Mouse (Mus musculus) ovary, postnatal 10 days (tissue): ENCODE results near the gene Pvalb.

Source experiments
- DNase-seq: peaks from one replicate; pipeline ENCODE4 v3.0.0; 2022; ENCODE audit warnings: low spot score

Gene Pvalb

DNA sequence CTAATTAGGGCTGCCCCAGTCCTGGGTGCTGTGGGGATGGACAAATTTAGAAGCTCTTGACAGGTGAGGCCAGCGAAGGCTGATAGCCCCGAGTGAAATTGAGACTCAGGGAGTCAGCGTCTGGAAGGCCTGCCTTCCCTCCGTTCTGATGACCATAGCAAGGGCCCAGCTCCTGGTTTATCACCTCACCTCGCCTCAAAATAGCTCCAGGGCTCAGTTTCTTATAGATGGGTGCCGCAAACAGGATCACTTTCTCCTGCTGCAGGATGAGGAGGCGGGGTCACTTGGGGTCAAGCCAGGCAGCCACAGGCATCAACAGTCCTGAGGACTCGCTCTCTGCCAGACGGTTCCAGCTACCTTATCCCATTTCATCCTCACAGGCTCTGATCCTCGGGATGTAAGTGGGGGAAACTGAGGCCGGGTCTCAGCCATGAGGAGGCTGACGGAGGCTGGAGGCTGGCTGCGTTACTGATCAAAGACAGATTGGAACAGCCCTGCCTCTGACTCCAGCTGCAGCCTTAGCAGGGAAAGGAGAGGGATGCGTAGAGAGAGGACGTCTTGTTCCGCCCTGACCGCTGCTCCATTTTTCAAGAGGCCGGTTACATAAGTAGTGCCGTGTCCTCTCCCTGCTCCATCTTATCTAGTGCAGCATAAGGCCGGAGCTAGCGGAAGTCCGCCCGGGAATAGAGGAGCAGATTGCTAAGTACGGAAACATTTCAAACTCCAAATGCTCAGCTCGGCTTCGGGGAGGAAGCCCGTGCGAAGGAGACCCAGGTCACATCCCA, 10.9 kb downstream of the Pvalb start:
- DNase-seq, result no peak

DNA sequence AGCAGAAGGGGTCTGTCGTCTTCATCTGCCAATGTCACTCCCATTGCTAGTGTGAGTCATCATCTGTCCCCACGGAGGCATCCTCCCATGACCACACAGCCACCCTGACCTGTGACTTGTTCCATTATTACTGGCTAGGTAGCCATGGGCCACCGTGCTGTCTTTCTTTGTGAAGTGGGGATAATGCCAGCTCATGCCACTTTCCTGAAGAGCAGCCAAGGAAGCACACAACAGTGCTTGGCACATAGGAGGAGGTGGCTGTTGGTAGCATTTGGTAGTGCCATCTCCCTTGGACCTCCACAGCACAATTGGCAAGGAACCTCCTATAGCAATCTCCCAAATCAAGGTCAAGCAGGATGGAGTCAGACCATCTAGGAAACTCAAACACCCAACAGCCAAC, 11.9 kb downstream of the Pvalb start:
- DNase-seq, result no peak

DNA sequence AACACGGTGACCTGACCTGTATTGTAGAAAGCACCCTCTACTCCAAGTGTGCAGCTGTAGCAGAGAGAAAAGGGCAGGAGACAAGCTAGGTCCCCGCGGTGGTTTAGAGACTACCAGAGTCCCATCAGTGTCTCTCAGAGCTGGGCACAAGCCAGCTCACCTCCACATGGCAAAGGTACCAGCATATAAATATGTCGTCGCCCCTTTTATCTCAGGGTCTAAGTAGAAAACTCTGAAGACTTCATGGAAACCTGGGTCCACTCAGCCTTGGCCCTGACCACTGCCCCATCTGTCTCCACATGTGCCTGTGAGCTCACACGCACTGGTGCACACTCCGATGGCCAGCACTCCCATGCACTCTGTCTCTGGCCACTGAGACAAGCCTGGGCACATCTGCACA, 16.6 kb downstream of the Pvalb start:
- DNase-seq, result no peak

DNA sequence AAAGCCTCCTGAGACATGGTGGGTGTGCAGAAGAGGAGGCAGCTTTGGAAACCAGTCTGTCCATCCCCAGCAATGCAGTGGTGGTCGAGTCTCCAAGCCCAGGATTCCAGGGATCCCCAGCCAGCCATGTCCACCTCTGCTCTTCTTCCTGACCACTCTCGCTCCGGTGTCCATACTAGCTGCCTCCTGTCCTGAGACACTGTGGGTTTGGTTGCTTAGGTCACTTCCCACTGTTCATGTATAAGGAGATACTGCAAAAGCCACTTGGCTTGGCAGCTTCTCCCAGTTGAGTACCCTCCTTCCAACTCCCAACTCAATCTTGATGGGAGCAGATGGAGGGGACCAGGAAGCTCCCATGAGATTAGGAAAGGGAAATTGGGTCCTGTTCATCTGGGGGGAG, 17.7 kb downstream of the Pvalb start:
- DNase-seq, result no peak

DNA sequence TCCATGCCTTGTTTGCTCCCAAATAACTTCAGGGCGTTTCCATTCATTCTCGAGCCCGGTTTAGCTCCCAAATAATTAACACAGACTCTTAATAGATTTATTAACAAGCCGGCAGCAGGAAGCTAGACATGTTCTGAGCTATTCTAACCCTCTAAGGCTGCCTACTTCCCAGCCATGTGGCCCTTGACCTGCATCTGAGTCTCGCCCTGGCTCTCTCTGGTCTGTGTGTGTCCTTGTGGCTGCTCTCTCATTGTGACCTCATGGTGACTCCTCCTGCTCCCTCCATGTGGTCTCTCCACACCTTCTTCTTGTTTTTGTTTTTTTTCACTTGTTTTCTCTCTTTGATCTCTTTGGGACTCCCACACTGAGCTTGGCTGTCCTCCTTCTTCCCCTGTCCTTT, 19.3 kb downstream of the Pvalb start:
- DNase-seq, result no peak

DNA sequence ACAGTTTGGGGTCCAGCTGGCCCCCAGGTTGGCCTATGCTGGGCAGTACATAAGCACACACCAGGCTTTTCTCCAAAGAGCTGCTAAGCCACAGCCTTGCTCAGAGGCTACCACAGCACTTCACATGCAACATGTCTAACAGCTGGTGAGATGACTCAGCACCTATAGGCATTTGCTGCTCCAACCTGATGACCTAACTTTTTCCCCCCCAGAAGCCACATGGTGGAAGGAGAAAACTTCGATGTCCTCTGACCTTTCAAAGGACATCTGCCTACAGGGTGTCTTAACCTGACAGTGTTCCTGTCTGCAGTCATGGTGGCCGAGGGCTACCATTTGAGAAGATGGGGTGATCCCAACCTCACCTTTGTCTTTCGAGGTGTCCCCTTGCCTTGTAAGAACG, 20.6 kb downstream of the Pvalb start:
- no peak for DNase-seq

DNA sequence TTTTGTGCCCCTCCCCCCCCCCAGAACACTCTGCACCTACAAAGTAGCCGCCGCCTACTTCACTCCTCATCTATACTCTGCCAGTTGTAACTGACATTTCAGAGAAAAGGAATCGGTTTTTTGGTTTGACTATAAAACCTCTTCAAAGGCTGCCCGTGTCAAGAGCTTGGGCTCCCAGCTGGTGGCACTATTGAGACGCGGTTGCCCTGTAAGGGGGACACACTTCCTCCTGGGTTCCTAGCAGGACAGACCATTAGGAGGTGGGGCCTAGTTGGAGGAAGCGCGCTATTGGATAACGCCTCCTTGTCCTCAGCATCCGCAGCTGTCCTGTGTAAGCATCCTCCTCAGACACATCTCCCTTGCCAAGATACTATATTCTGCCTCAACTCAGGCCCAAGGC, 21.3 kb downstream of the Pvalb start:
- DNase-seq, result no peak

DNA sequence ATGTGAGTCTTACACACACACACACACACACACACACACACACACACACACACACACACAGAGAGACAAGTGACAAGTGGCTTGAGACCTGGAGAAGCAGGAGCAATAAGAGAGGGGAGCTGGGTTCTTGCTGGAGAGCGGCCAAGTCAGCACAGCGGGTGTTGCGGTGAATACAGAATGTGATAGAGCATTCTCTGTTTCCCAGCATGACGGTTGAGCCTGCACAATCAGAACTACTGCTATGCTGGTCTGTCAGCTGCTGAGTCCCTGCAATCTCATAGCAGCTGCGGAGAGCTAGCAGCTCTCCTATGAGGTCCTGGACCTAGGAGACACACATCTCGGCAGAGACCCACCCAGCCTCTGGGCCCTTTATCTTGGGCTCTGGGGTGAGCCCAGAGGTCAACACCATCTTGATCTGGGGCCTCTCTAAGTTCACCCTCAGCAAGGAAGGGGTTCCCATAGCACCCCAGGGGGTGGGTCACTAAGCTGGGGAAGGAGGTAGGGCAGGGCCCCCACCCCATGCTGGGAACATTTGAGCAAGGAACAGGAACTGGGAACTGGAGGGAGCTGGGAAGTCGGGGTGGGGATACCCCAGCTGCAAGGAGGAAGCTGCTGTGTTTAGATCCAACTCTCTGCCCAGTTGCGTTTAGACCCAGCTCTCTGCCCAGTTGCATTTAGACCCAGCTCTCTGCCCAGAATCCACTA, 24.3 kb downstream of the Pvalb start:
- no peak for DNase-seq

DNA sequence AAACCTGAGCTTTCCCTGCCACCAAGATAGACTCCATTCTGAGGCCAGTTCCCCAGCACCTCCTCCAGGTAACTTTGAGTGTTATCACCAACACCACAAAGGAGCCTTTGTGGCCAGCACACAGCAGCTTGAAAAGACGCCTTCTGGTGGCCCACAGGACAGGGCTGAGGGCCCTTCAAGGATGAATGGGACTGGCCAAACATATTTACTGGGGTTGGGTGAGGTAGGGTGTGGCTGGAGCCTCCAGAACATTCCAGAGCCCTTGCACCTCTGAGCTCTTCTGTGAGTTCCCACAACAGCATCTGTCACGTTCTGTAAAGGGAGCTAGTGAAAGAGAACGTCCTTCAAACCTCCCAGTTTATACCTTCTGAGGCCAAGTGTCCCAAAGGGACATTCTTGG, 26.4 kb downstream of the Pvalb start:
- DNase-seq, result no peak

DNA sequence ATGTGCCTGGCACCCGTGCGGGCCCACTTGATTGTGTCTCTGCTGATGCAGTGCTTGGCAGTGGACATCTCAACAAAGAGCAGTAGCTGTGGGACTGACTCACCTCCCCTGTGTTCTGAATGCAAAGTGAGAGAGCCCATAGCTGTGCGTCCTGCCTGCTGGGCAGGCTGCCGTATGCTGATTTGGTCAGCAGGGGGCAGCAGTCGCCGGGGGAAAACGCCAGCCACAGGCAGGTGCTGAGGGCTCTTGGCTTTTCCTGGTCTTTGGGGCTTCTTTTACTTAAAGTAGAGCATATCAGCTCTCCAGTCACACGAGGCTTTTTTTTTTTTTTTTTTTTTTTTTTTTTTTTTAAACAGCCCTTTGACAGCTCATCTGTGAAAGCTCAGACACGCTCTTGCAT, 27.8 kb downstream of the Pvalb start:
- DNase-seq, result peak; percentile 52

DNA sequence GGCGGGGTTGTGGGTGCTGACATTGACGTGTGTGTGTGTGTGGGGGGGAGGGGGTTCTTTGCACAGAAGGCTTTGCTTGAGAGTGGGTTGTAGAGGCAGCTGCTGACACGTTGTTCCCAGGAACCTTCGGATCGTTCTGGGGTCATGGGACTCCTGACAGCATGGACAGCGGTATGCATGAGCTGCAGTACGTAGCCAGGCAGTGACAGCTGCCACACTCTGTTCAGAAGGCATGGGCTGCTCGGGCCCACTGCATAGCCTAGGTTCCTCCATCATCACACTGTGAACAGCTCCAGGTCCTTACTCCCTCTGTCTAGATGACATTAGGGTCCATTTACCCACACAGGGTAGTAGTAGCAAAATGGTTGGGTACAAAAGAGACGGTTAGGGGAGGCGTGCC, 28.9 kb downstream of the Pvalb start:
- DNase-seq, result no peak

DNA sequence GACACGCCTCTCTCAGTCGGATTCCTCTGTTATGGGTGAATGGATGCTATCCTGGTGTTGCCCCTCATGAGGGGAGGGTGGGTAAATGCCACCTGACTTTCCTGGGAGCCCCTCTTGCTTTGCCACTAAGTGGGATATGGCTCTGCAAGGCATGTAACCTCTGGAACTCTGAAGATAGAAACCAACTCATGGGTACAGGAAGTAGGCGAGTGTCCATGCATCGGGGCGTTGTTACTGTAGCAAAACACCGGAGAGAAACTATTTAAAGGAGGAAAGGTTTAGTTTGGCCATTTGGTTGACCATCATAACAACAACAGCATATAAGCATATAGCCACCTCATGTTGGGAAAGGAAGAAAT, 31.3 kb downstream of the Pvalb start:
- DNase-seq, result no peak

DNA sequence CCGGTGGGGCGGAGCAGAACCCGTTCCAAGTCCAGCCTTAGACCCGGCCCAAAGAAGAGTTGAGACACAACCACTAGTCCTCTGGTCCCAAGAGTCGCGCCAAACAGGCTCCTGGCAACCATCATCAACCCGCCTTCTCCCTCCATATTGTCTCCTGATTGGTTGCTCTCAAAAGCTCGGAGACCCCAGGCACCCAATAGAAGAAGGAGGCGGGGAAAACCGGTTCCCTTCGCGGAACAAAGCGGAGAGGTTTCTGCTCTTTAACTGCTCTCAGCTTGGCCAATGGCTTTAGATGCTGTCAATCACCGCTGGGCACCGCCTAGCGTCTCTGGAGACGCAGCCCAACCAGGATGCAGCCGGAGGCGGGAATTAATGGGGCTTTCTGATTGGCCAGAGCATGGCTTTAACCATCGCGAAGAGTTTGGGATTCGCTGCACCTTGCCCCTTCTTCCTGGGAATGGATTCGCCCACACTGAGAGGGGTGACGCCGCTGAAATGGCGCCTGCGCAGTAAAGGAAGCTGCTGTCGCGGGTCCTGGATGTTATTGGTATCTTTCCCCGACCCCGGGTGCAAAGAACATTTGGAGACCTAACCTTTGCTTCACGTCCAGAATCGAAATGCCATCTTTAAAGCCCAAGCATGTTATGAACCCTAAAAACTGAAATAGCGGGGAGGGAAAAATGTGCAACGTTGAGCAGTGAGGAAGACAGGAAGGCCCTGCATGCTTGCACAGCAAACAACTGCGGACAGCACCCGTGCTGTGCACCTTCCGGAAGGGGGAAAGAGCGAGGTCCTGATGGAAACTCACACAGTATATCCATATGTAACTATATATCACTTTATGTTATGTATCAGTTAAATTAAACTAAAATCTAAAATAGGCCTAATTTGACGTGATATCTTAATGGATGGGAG, 32.0 kb downstream of the Pvalb start, which contains the start of gene Ift27:
TSS of gene Ift27 (minus strand) at position 136 of the 915 bp plus-strand sequence.
- peak; percentile 76 for DNase-seq

DNA sequence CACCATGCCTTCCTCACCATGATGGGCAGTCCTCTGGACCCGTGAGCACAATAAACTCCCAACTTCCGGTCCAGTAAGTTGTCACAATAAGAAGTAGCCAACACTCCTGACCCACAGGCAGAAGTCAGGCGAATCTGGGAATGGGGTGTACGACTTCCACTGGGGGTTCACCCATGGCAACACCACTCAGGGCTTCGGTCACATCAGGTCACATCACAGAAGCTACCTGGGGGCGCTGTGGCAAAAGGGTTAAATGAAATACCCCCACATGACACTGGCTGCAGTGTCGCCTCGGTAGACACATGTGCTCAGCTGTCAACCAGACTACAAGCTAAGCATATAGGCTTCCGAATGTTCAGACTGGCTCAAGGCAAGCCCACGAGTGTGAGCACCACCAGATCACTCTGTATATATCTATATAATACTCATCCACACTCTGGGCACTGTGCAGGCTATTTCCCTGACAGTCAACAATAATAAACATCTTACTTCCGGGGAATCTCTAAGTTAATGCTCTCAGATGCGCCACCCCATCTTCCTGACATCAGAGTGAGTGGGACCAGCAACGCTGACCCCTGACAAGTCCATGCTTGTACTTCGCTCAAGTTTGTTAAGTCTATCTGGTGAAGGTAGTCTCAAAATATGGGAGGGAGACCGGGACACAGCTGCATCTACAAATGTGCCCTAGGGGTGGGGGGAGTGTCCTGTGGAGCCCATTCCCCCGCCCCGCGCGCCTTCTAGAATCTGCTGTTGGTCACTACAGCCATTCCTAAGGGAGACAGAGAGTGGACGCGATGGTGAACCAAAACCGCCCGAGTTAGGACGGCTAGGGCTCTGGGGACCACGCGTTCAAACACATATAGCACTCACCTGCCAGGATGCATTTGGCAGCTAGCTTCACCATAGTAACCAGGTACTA, 33.0 kb downstream of the Pvalb start:
- no peak for DNase-seq

DNA sequence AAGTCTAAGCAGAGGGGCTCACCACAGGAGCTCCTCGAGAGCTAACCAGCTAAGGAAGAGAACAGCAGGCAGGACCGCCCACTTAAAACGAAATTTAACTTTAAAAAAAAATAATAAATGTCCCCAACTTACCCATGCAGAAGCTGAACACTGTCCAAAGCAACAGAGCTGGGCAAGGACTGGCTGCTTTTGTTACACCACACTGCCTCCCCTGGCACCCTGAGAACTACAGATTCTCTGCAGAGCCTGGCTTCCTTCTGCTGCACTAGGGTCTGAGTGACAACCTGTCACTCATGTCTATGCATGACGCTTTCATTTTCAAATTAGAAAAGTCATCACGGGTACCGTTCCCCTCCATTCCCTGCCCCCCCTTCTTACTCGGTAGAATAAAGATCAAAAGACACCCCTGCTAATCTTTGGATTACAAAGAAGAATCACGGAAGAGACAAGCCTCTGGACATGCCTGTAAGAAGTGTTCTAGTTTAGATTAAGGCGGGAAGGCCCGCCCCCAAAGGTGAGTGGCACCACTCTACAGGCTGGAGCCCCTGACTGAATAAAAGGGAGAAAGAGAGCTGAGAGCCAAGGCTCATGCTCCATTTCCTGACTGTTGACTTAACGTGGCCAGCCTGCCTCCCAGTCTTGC, 33.8 kb downstream of the Pvalb start:
- no peak for DNase-seq

DNA sequence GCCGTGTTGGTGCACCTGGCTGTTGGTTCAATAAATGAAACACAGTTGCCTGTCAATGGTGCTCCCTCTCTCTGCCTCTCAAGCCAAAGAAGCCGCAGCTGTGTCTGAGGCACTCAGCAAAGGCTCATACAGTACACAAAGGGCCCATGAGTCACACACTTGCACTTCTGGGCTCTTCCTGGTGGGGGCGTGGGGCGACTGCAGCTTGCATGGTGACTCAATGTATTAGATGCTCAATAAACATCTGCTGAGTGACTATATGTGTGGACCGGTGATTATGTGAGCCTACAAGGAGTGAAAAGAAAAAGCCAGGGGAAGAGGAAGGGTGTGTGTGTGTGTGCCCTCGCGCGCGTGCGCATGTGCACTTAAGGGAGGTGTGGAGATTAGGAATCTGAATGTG, 34.5 kb downstream of the Pvalb start:
- no peak for DNase-seq

DNA sequence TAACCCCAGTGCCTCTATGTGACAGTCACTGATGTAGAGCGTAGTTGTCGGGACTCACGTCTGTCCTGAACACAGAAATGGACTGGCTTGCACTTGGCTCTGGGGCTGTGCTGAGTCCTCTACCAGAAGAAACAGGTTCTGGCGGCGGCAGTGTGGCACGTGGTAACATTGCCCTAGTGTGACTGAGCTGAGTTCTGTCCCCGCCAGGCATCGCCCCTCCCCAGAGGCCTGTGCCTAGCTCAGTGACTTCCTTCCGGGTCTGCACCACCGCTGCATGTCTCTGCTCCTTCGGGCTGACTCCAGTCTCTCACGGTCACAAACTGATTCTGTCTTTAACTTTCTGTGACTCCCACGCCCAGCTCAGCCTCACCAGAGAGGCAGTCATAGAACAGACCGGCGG, 35.5 kb downstream of the Pvalb start:
- DNase-seq, result no peak

DNA sequence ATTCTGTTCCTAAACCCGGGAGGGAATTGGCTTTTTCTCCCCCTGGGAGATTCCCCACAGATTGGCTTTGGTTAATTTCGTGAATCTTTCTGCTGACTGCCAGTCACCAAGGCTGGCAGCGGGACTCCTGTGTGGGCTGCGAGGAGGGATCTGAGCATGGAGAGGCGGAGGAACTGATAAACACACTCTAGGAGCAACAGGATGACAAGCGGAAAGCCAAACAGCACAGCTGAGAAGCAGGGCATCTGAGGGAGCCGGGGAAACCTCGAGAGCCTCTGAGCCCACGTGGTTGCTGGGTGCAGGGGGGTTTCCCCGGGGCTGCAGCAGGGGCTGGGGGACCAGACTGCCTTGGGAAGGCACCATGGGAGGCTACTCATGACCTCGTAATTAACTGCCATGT, 36.6 kb downstream of the Pvalb start:
- DNase-seq, result no peak

DNA sequence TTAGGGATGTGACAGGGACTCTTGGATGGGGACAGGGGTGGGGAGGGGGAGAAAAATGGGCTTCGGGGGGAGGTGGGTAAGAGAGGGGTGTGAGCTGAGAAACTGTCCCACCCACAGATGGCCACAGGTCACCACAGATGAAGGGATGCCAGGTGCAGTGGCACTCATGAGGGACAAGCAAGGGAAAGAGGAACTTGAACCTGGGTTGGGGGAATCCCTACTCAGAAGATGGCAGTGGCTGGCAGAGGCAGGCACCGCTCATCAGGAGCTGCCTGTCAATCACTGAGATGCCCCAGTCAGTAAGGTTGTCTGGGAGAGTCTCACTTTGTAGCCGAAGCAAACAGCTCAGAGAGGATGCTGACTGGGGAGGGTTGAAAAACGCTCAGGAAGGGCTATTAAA, 40.9 kb downstream of the Pvalb start:
- no peak for DNase-seq

DNA sequence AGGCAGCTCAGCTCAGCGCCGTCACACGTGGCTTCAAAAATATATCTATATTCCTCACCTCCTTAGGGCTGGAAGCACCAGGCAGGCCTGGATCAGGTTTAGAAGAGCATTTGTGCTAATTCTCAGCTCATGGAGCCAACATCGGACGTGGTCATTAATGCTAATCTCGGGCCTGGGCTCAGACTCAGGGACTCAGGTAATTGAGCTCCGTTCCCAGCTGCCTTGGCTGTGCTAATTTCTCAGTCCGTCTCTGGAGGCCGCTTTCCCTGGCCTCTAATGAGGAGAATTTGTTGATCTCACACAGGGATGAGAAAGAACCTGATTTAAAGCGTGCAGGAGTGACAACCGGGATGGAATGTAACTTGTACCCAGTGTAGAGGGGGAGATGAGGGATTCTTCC, 41.7 kb downstream of the Pvalb start:
- no peak for DNase-seq

DNA sequence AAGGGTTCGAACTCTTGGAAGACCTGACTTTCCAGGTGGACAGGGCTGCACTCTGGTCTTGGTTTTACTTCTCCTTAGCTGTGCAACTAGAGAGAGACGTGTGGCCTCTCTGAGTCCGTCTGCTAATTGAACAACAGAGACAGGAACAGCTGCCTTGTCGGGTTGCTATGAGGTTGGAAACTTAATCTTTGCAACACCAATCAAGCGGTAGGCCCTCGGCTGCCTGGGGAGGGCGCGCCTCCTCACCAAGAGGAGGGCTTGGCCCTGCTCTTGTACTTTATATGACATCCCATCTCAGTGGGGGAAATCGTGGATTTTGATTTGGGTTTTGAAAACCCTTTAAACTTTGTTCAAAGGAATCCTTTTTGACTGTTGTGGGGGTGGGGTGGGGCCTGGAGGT, 44.3 kb downstream of the Pvalb start:
- no peak for DNase-seq
